Mouse (Mus musculus) forebrain, embryonic 15.5 days (tissue): Measurements from ENCODE around the gene Trappc3l. TPM values are rescaled to one million over a fixed set of nuclear protein-coding genes. Genes with fewer than 3 reads are reported as not detected.

Source experiments
- ATAC-seq: fragments of 200-750 bp; cut with Nextera tagmentation; replicated peaks from 2 replicates; pipeline ENCODE4 v1.8.0; 2017; ENCODE audit warnings: mild to moderate bottlenecking, moderate TSS enrichment, moderate library complexity
- H3K27ac ChIP-seq: fragments of 300-500 bp; sonication (generic); replicated peaks from 2 replicates; pipeline ENCODE4 v1.5.1; 2015; ENCODE audit warnings: mild to moderate bottlenecking, inconsistent platforms
- H3K27me3 ChIP-seq: fragments of 300-500 bp; sonication (generic); 2 replicates; pipeline ENCODE4 v1.6.1; 2015; ENCODE audit warnings: inconsistent platforms
- H3K36me3 ChIP-seq: fragments of 300-500 bp; sonication (generic); 2 replicates; pipeline ENCODE4 v1.6.1; 2015; ENCODE audit warnings: mild to moderate bottlenecking, inconsistent platforms
- H3K4me1 ChIP-seq: fragments of 300-500 bp; sonication (generic); 2 replicates; pipeline ENCODE4 v1.6.1; 2015; ENCODE audit warnings: inconsistent platforms
- H3K4me2 ChIP-seq: fragments of 300-500 bp; sonication (generic); replicated peaks from 2 replicates; pipeline ENCODE4 v1.6.1; 2015; ENCODE audit warnings: mild to moderate bottlenecking, inconsistent platforms
- H3K4me3 ChIP-seq: fragments of 300-500 bp; sonication (generic); 2 replicates; pipeline ENCODE4 v1.5.1; 2015; ENCODE audit warnings: mild to moderate bottlenecking, inconsistent platforms
- H3K9ac ChIP-seq: fragments of 300-500 bp; sonication (generic); replicated peaks from 2 replicates; pipeline ENCODE4 v1.6.1; 2015; ENCODE audit warnings: mild to moderate bottlenecking, inconsistent platforms
- H3K9me3 ChIP-seq: fragments of 300-500 bp; sonication (generic); 2 replicates; pipeline ENCODE4 v1.6.1; 2016; ENCODE audit warnings: inconsistent platforms
- WGBS: fragments of 180-500 bp; shearing (Covaris S2); methylation state at CpG from one replicate; pipeline ENCODE4 v1.1.7; 2015; ENCODE audit warnings: mixed read lengths; 5-methylcytosine and 5-hydroxymethylcytosine counted together
- polyA plus RNA-seq: library from polyadenylated mRNA; unstranded; fragments of >200 nt; fragmentation: Nextera tagmentation; extraction: Ambion mirVana; gene quantifications from 2 replicates; pipeline ENCODE4 v1.2.1, GENCODE M21; 2015

Trappc3l gene
- polyA plus RNA-seq, 1 experiment from 2014 or later, result not detected

GRCm38 (mm10) chr10:34149772-34150171 lies 112.4 kb downstream of the Trappc3l start:
- H3K36me3 ChIP-seq, result no peaks in the 10 kb centered on the region
- no peak for ATAC-seq

GRCm38 (mm10) chr10:34150454-34150853 lies 113.1 kb downstream of the Trappc3l start:
- no peaks in the 10 kb centered on the region for H3K4me1 ChIP-seq
- no peaks in the 10 kb centered on the region for H3K36me3 ChIP-seq
- no peak for ATAC-seq
- no peak overlapping the region for H3K4me2 ChIP-seq
- no peak overlapping the region for H3K27ac ChIP-seq
- H3K27me3 ChIP-seq, result no peaks in the 10 kb centered on the region
- H3K9me3 ChIP-seq, result no peaks in the 10 kb centered on the region
- H3K4me3 ChIP-seq, result no peak overlapping the region
- H3K9ac ChIP-seq, result no peak overlapping the region
- WGBS, result 42% methylated on average over 6 of the region's 6 CpGs

More at GRCm38 (mm10) chr10:34149772-34150171, 112.4 kb downstream of the Trappc3l start:
- H3K27me3 ChIP-seq, result no peaks in the 10 kb centered on the region
- 23% methylated on average over 3 of the region's 3 CpGs for WGBS
- H3K4me2 ChIP-seq, result no peak overlapping the region
- no peaks in the 10 kb centered on the region for H3K9me3 ChIP-seq
- no peak overlapping the region for H3K27ac ChIP-seq
- no peaks in the 10 kb centered on the region for H3K4me1 ChIP-seq
- no peak overlapping the region for H3K9ac ChIP-seq
- no peak overlapping the region for H3K4me3 ChIP-seq

- no peak overlapping the region for H3K9ac ChIP-seq
- H3K27me3 ChIP-seq, result no peaks in the 10 kb centered on the region
- H3K4me3 ChIP-seq, result no peak overlapping the region
- no peak overlapping the region for H3K27ac ChIP-seq
- no peaks in the 10 kb centered on the region for H3K36me3 ChIP-seq
- WGBS, result 86% methylated on average over 3 of the region's 3 CpGs
- H3K4me1 ChIP-seq, result no peaks in the 10 kb centered on the region
- no peaks in the 10 kb centered on the region for H3K9me3 ChIP-seq
- no peak for ATAC-seq
- H3K4me2 ChIP-seq, result no peak overlapping the region
Measured at GRCm38 (mm10) chr10:34151827-34152226, 114.4 kb downstream of the Trappc3l start.

- 90% methylated on average over 12 of the region's 12 CpGs for WGBS
- Histone ChIP-seq H3K9me3 (no peaks in the 10 kb centered on the region), H3K9ac (no peak overlapping the region), H3K4me1 (no peaks in the 10 kb centered on the region), H3K27me3 (no peaks in the 10 kb centered on the region), H3K4me3 (no peak overlapping the region), H3K4me2 (no peak overlapping the region), H3K27ac (no peak overlapping the region), H3K36me3 (no peaks in the 10 kb centered on the region)
- ATAC-seq, result no peak
Measured at GRCm38 (mm10) chr10:34155796-34156554, 118.6 kb downstream of the Trappc3l start.

Other genes starting within 250 kb of the Trappc3l start
- gene Sult3a1, start 179.9 kb upstream of the Trappc3l start, polyA plus RNA-seq, result not detected in 2 replicates
- 0.37 and 0.93 TPM in 2 replicates for gene Rsph4a, start 132.5 kb upstream of the Trappc3l start, polyA plus RNA-seq
- 21.0 and 22.8 TPM in 2 replicates for gene Zup1, start 86.3 kb upstream of the Trappc3l start, polyA plus RNA-seq
- gene Rwdd1, start 18.0 kb upstream of the Trappc3l start, polyA plus RNA-seq, result 127 and 131 TPM in 2 replicates
- gene Calhm4, start 6.7 kb downstream of the Trappc3l start, polyA plus RNA-seq, result not detected in 2 replicates
- 0.31 and 0.37 TPM in 2 replicates for gene Calhm5, start 58.9 kb downstream of the Trappc3l start, polyA plus RNA-seq
- gene Calhm6, start 90.4 kb downstream of the Trappc3l start, polyA plus RNA-seq, result 0.34 and 0.42 TPM in 2 replicates
- 4.3 and 4.7 TPM in 2 replicates for gene Dse, start 170.1 kb downstream of the Trappc3l start, polyA plus RNA-seq
- 133 and 134 TPM in 2 replicates for gene Tspyl1, start 244.6 kb downstream of the Trappc3l start, polyA plus RNA-seq